Mouse (Mus musculus): ENCODE results near the gene Aif1l.

Aif1l gene

DNA sequence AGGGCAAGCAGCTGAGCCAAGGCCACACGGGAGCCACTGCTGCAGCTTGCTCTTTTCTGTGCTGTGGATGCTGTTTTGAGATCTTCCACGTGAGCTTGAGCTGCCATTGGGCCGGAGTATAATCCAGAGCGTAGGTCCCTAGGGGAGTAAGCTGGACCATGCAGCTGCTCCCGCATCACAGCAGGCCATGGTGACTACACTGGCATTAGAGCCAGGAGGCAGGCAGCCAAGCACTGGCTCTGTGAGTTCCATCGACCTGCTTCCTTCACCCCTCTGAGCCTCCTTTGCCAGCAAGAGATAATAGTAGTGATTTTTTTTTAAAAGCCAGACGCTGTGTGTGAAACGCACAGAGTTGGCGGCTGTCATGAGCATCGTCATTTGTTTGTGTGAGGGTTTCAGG lies 2.3 kb downstream of the Aif1l start:
- DNase-seq (ENCODE audit: low spot score in 2 of 2), result peak; percentile 49 to 50

DNA sequence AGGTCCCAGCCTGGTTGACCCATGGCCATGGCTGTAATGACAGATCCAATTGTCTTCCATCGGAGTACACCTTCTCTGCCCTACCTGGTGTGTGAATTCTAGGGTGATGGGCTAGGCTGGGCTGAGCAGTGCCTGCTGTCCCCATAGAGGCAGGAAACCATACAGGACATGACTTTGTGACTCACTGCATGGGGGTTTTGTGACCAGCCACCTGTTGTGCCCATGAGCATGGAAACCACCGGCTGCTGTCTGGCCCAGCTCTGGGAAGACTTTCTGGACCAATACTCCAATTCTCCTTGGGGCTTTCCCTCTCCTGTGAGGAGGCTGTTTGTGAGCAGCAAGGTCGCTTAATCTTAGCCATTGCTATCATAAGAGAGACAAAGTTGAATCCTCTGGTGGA lies 2.8 kb downstream of the Aif1l start:
- DNase-seq (ENCODE audit: low spot score in 2 of 2), result no peak

GRCm38 (mm10) chr2:31953687-31954086 lies 3.7 kb downstream of the Aif1l start:
- DNase-seq (ENCODE audit: low spot score in 2 of 2), result no peak

GRCm38 (mm10) chr2:31954779-31955181 lies 4.8 kb downstream of the Aif1l start:
- DNase-seq (ENCODE audit: low spot score in 2 of 2), result no peak

DNA sequence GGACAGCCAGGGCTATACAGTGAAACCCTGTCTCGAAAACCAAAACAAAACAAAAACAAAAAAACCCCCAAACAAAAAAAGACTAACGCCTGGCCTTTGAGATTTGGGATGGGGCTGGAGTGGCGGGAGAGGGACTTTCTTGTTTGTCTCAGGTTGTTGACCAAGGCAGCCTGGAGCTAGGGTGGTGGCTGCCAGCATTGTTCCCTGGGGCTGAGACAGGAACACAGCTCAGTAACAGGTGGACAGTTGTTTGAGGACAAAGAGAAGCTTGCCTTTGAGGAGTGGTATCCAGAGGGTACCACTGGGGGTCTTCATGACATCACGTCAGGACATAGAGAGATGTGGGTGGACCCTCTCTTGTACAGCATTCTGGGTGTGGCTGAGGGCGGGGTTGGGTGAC lies 5.7 kb downstream of the Aif1l start:
- DNase-seq (ENCODE audit: low spot score in 2 of 2), result no peak

DNA sequence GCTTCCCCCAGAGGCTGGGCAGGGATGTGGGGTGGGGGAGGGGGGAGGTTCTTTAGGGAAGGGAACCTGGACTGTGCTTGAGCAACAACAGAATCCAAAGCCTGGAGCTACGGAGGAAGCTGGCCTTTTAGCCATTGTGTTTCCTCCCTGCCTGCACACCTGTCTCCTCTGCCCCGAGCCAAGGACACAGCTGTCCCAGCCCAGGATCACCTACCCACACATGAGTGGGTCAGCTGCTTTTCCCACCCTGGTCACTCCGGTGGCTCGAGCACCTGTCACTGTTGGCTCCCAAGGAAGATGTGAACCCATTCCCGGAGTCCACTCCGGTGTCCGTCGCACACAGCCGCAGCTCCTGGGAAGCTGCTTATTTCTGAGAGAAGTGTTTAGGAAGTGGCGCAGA lies 7.3 kb downstream of the Aif1l start:
- DNase-seq (ENCODE audit: low spot score in 2 of 2), result no peak

- DNase-seq (ENCODE audit: low spot score in 2 of 2), result no peak
Measured at GRCm38 (mm10) chr2:31960986-31961385, 11.0 kb downstream of the Aif1l start.

- no peak for DNase-seq (ENCODE audit: low spot score in 2 of 2)
Measured at GRCm38 (mm10) chr2:31961791-31962222, 11.9 kb downstream of the Aif1l start.

DNA sequence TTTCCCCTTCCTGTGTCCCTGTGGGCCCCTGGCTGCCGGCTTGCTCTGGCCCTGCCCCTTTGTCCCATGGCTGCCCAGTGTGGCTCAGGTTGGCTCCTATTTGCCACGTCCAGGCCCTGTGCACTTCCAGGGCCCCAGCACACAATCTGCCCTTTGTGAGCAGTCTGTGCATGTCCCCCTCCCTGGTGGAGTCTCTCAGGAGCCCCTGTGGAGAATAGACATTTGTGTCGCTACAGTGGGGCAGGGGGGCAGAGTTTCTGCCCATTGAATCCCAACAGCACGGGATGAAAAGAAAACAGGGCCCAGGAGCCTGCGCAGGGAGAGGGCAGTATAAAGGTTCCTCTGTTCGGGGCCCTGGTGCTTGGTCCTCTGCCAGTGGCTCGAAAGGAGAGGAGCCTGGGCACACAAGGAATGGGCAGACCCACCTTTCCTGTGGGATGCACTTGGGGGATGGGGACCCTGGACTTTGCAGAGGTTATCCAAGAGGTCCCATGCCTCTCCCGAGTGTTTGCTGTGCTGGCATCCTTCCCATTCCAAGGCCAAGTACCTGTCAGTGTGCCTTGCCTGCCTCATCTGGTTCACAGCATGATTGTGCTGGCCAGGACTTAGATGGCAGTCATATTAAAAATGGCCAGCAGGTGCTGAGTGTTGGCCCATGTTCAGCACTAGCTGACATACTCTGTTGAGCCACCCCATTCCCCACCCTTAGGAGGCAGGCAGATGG lies 12.7 kb downstream of the Aif1l start:
- DNase-seq (ENCODE audit: low spot score in 2 of 2), result peak; percentile 85 to 88

GRCm38 (mm10) chr2:31963491-31963890 lies 13.6 kb downstream of the Aif1l start:
- DNase-seq (ENCODE audit: low spot score in 2 of 2), result no peak

DNA sequence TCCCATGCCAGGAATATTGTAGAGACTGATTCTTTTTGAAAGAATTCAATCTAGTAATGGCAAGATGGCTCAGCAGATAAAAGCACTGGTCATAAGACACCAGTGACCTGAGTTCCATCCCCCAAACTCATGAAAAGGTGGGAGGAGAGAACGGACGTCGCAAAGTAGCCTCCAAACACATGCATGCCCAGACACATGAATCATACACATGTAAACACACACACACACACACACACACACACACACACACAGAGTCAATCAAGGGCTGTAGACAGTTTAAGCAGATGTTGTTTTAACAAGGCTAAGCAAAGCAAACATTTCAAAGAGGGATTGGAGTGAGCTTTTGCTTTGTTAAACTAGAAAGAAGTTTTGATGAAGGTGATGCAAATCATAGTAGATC lies 14.3 kb downstream of the Aif1l start:
- DNase-seq (ENCODE audit: low spot score in 2 of 2), result no peak

- DNase-seq (ENCODE audit: low spot score in 2 of 2), result peak in 1 of 2 experiments; percentile 56
Measured at GRCm38 (mm10) chr2:31965110-31965509, 15.2 kb downstream of the Aif1l start.

DNA sequence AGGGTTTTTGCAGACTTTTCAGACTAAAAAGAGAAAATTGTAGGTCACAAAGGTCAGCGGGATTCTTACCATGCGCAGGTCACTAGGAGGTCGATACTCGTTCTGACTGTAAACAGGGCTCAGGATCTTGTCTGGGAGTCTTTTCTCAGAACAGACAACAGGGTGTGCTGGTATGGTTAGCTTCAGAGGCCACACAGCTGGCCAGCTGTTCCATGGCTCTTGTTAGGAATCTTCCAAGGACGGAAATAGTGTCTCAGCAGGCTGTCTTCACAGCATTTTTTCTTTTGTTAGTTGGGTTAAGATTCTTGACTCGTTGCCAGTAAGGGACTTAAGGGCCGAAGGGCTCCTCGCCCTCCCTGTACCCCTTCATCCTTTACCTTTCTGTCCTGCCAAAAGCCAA lies 16.9 kb downstream of the Aif1l start:
- DNase-seq (ENCODE audit: low spot score in 2 of 2), result no peak

GRCm38 (mm10) chr2:31972589-31972988 lies 22.6 kb downstream of the Aif1l start:
- no peak for DNase-seq (ENCODE audit: low spot score in 2 of 2)

DNA sequence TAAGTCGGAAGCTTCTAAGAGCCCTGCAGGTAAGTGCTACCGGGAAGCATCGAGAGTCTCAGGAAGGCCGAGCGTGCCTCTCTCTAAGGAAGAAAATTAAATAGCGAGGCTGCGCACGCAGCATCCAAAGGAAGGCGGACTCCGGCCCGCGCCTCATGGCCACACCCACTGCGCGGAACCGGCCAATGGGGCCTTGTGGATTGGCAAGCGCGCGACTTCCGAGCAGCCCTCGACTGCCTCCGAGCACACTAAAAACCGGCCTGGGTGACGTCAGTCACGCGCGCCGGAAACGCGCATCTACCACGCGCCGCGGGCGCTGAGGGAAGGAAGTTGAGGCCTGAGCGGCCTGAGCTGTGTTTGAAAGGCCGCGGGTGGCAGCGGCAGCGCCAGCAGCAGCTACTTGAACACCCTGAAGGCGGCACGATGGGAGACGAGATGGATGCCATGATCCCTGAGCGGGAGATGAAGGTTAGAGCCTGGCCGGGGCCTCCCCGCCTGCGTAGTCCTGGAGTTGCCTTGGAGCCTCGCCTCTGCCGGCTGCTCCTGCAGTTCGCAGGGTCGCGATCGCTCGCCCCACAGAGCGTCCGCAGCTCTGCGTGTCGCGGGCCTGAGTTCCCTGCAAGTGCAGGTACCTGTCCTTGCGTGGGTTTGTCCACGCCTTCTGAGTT lies 24.3 kb downstream of the Aif1l start, which contains the start of gene Nup214:
Nup214 (plus strand) TSS at position 296 of the 668 bp plus-strand sequence.
- DNase-seq (ENCODE audit: low spot score in 2 of 2), result peak; percentile 100

DNA sequence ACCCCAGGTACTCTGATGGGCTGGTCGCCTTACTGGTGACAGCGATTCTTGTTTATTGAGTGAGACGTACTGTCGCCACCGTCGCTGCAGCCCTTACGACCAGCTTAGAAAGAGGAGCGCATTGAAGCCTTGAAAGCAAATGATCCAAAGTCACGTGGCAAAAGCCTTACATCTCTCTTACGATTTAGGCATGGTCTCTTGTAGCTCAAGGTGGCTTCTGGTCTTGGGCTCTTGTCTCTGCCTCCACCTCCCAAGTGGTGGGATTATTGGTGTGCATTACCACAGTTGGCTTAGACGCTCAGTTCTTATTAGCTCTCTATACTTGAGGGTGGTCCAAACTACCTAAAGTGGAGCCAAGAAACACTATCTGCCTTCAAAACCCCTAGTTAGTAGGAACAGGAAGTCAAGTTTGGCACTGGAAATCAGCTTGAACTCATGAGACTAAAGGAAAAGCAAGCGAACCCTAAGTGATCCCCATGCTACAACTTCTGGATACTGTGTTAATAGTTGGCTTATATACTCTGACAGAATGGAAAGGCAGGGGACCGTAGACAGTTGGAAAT lies 25.0 kb downstream of the Aif1l start:
- no peak for DNase-seq (ENCODE audit: low spot score in 2 of 2)

DNA sequence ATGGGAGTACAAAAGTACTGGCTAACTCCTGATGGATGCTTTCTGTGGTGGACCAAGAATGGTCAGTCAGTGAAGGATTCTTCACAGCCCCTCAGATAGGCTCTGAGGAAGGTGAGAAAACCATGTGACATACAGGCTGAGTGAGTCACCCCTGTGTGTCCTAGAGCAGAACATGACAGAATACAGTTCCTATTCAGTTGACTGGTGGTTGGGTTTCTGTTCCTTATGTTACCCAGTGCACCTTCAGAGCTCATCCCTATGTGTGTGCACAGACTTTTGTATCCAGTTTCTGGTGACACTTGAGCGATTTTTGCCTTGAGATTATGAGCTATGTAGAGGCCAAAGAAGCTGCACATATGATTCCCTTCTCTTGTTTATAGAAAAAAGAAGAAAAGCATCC lies 37.8 kb downstream of the Aif1l start:
- DNase-seq (ENCODE audit: low spot score in 2 of 2), result no peak

DNA sequence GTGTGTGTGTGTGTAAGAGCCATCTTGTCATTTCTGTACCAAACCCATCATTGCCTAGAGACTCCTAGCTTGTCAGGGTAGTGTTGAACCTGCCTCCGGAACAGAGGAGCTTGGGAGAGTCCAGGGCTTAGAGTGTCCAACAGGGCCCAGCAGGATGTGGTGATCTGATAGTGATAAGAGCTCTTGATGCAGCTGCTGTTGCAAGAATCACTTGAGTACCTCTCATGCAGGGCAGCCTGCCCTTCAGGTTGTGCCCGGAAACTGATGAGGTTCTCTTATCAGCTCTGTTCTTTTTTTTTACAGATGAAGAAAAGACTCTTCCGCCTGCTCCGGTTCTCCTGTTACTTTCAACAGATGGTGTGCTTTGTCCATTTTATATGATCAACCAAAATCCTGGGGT lies 41.0 kb downstream of the Aif1l start:
- no peak for DNase-seq (ENCODE audit: low spot score in 2 of 2)

DNA sequence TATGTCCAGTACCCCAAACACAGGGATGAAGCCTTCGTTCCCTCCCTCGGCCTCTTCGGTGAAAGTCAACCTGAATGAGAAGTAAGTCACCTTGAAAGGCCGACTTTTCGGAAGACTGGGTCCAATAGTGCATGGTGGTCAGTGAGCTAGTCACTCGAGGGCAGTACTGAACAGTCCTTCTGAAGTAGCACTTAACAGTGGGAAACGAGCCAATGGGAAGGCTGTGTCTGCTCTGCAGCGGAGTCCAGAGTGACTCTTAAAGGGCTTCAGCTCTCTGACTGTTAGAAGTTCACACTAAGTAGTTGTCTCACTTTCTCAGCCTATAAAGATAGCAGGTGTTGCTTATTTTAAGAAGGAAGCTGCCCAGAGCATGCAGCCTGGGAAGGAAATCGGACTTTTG lies 45.0 kb downstream of the Aif1l start:
- no peak for DNase-seq (ENCODE audit: low spot score in 2 of 2)

- peak; percentile 25 to 55 for DNase-seq (ENCODE audit: low spot score in 2 of 2)
Measured at GRCm38 (mm10) chr2:31996060-31996459, 46.1 kb downstream of the Aif1l start.

GRCm38 (mm10) chr2:31997539-31997938 lies 47.6 kb downstream of the Aif1l start:
- DNase-seq (ENCODE audit: low spot score in 2 of 2), result no peak

DNA sequence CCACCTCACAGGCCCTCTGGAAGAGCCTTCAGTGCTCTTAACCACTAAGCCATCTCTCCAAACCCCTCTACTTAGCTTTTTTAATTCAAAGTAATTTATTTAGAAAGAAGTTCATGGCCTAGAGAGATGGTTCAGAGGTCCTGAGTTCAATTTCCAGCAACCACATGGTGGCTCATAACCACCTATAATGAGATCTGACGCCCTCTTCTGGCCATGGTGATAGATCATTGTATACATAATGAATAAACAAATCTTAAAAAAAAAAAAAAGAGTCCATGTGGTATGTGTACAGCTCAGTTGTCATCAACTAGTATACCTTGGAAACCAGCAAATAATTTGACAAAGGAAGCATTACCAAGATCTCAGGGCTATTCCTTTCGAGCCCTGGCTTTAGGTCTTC lies 48.5 kb downstream of the Aif1l start:
- no peak for DNase-seq (ENCODE audit: low spot score in 2 of 2)

DNA sequence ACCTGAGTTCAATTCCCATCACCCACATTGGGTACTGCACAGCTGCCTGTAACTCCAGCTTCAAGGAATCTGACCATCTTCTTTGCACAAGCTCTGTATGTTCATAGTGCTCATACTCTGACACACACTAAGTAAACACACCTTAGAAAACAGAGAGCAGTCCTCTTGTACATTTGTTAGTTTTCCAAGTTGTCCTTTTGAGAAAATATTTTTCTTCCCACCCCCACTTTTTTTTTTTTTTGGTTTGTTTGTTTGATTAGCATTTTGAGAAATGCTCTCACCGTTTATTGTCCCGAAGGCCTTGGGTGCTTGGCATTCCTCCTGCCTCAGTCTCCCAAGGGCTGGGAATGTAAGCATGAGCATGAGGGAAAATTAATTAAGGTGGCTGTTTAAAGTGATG lies 58.4 kb downstream of the Aif1l start:
- no peak for DNase-seq (ENCODE audit: low spot score in 2 of 2)
